Mouse (Mus musculus) c-Kit-positive CD71-positive TER-119-positive erythroid progenitor cells, embryonic 14.5 days (primary cell): Measurements from ENCODE around the gene Mlec.
"Not testable (repeated sequence)": the region's sequence is repeated elsewhere in the genome, so short reads cannot be mapped to it uniquely, and the experiment has no call there.

Experiments
- DNase-seq: peaks from one replicate; pipeline ENCODE4 v3.0.0-alpha.2; 2013; ENCODE audit warnings: low spot score

Mlec gene

GRCm38 (mm10) chr5:115150991-115151390 is 7.0 kb downstream of the Mlec start:
- DNase-seq = no peak

- DNase-seq = no peak
These were observed 8.1 kb downstream of the Mlec start for GRCm38 (mm10) chr5:115149675-115150459.

GRCm38 (mm10) chr5:115148872-115149271 is 9.1 kb downstream of the Mlec start:
- not testable (repeated sequence) for DNase-seq

GRCm38 (mm10) chr5:115148378-115148777 is 9.6 kb downstream of the Mlec start:
- no peak for DNase-seq

GRCm38 (mm10) chr5:115147388-115147787 is 10.6 kb downstream of the Mlec start:
- DNase-seq = no peak

GRCm38 (mm10) chr5:115146747-115147130 is 11.2 kb downstream of the Mlec start:
- DNase-seq = no peak

- no peak for DNase-seq
These were observed 11.8 kb downstream of the Mlec start for GRCm38 (mm10) chr5:115145976-115146746.

GRCm38 (mm10) chr5:115145253-115145968 is 12.6 kb downstream of the Mlec start:
- DNase-seq = no peak

- DNase-seq = no peak
These were observed 13.5 kb downstream of the Mlec start for GRCm38 (mm10) chr5:115144471-115144870.

GRCm38 (mm10) chr5:115143552-115143951 is 14.4 kb downstream of the Mlec start:
- DNase-seq = no peak

- DNase-seq = no peak
These were observed 15.7 kb downstream of the Mlec start for GRCm38 (mm10) chr5:115142166-115142697.

- no peak for DNase-seq
These were observed 17.3 kb downstream of the Mlec start for GRCm38 (mm10) chr5:115140726-115141125.

GRCm38 (mm10) chr5:115139124-115139523 is 18.9 kb downstream of the Mlec start:
- no peak for DNase-seq

- DNase-seq = peak; percentile 86
These were observed 23.5 kb downstream of the Mlec start, which contains the start of gene Unc119b for GRCm38 (mm10) chr5:115134234-115135165. Gene Unc119b (minus strand): TSS chr5:115134975.

GRCm38 (mm10) chr5:115133358-115134066 is 24.5 kb downstream of the Mlec start:
- no peak for DNase-seq

- no peak for DNase-seq
These were observed 25.5 kb downstream of the Mlec start for GRCm38 (mm10) chr5:115132465-115132864.

- no peak for DNase-seq
These were observed 28.7 kb downstream of the Mlec start for GRCm38 (mm10) chr5:115129328-115129727.

- DNase-seq = no peak
These were observed 30.4 kb downstream of the Mlec start for GRCm38 (mm10) chr5:115127421-115128179.

- no peak for DNase-seq
These were observed 31.2 kb downstream of the Mlec start for GRCm38 (mm10) chr5:115126578-115127312.
